Mouse (Mus musculus): ENCODE results near the gene Adcy6. TPM values are rescaled to one million over a fixed set of nuclear protein-coding genes. Genes with fewer than 3 reads are reported as not detected.

Gene Adcy6
- total and polyA plus RNA-seq, 3 experiments = 76.0 to 77.3 TPM; not detected in 1

DNA sequence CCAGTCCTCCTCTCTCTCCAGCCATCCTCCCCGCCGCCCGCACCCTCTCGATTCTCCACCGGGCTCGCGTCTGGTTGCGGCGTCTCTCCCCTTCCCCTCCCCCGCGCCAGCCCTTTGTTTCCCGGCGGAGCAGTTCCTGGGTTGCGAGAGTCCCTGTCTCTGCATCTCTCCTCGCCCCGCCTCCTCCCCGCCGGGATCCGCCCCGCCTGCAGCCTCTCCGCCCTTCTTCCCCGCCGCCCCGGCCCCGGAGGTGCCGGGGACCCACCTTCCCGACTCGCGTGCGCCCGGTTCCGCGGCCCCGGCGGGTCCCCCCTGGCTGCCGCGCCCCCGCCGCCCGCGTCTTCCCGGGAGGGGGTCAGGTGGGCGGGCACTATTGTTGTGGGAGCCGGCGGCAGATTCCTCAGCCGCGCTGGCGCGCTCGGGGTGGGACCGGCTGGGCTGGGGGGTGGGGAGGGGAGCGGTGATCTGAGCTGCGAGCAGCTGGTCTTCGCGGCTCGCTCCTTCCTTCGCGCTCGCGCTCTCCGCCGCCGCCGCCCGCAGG is 24.7 kb upstream of the Adcy6 start (continued):
- no peak for TF ChIP-seq CHD1 (IDR thresholded peaks at IDR 0.05; ENCODE audit: low read depth, low read length)
- TF ChIP-seq RCOR1 (IDR thresholded peaks at IDR 0.05; ENCODE audit: low read depth, low read length) = no peak
- TF ChIP-seq ZNF384 (IDR thresholded peaks at IDR 0.05; ENCODE audit: low read depth, low read length) = no peak
- no peak for TF ChIP-seq HCFC1 (IDR thresholded peaks at IDR 0.05; ENCODE audit: low read depth, low read length)
- 0 out of 2 replicates have a peak, but pooled peaks have one; percentile 19 for TF ChIP-seq MXI1 (IDR thresholded peaks at IDR 0.05; ENCODE audit: low read depth, low read length)
- TF ChIP-seq KAT2A (conservative IDR thresholded peaks at IDR 0.05; ENCODE audit: low read depth, low read length) = no peak

DNA sequence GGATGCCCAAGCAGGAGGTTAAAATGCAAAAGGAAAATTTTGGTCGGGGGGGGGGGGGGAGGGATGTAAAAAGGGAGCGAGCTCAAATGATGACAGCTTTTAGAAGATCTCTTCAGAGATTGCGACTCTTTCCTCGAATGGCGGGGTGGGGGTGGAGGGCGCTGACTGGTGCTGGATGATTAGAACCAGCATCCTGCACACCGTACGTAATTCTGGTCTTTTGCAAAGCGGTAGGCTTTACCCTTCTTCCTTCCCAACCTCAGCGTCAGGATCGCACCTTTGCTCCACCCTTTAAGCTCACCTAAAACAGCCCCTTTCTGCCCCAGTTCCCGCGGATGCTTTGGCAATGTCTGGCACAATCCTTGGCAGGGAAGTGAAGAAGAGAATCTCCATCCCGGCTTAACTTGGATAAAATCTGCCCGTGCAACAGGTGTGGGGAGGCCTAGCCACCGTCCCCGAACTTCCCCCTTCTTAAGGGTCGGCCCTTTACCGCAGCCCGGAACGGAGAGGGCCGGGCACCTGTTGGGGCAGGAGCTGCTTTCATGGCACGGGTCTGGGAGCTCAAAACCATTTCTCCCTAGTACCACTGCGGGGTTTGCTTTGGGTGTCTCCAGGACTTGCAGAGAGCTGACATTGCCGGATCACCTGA is 24.1 kb upstream of the Adcy6 start:
- peak overlapping the region; percentile 68 for H3K9ac ChIP-seq (ENCODE audit: control insufficient read depth, low read depth, low read length, poor library complexity, severe bottlenecking)
- H3K4me1 ChIP-seq (ENCODE audit: control insufficient read depth in 1 of 2, insufficient read depth in 2 of 2, low read length in 2 of 2) = peaks cover 0 to 17% of the 10 kb centered on the region in 2 experiments; a peak in 3 of 4 replicates
- no peak overlapping the region for H3K27ac ChIP-seq (ENCODE audit: control insufficient read depth, low read depth, low read length)
- peak overlapping the region; percentile 58 to 90 for H3K4me3 ChIP-seq (ENCODE audit: control insufficient read depth in 1 of 2, insufficient read depth in 1 of 2, low read depth in 2 of 2, low read length in 2 of 2)
- H3K9me3 ChIP-seq (replicated peaks; ENCODE audit: insufficient read depth, low read length) = no peaks in the 10 kb centered on the region
- H3K27me3 ChIP-seq (ENCODE audit: control insufficient read depth in 1 of 2, insufficient read depth in 2 of 2, low read length in 2 of 2) = peaks cover 2 to 4% of the 10 kb centered on the region in 2 experiments; a peak in 3 of 4 replicates
- no peak for DNase-seq (ENCODE audit: low read depth, low spot score)
- peaks cover 0 to 11% of the 10 kb centered on the region in 2 experiments; a peak in 2 of 4 replicates for H3K36me3 ChIP-seq (ENCODE audit: control insufficient read depth in 1 of 2, insufficient read depth in 2 of 2, low read length in 2 of 2)
- no peaks in the 10 kb centered on the region; the same call in 1 of the 2 replicates for H3K79me2 ChIP-seq (ENCODE audit: control insufficient read depth, insufficient read depth, low read length, poor library complexity)
- TF ChIP-seq MAZ (IDR thresholded peaks at IDR 0.05; ENCODE audit: low read depth, low read length) (0 out of 2 replicates have a peak, but pooled peaks have one; percentile 28), MEF2A (IDR thresholded peaks at IDR 0.05; ENCODE audit: extremely low read depth, insufficient replicate concordance, low read depth, low read length, poor library complexity, severe bottlenecking) (no peak), ELF1 (IDR thresholded peaks at IDR 0.05; ENCODE audit: low read depth, low read length) (0 out of 2 replicates have a peak, but pooled peaks have one; percentile 30), MAFK (IDR thresholded peaks at IDR 0.05; ENCODE audit: borderline replicate concordance, low read depth, low read length) (no peak), MYC (IDR thresholded peaks at IDR 0.05; ENCODE audit: low read depth, low read length) (0 out of 2 replicates have a peak, but pooled peaks have one; percentile 21), CTCF (IDR thresholded peaks at IDR 0.05 in 2 of 3, conservative IDR thresholded peaks at IDR 0.05 in 1 of 3; ENCODE audit: control insufficient read depth in 1 of 3, insufficient read depth in 1 of 3, low read depth in 2 of 3, low read length in 3 of 3, poor library complexity in 1 of 3, severe bottlenecking in 1 of 3) (no peak), CHD1 (IDR thresholded peaks at IDR 0.05; ENCODE audit: low read depth, low read length) (no peak), E2F4 (IDR thresholded peaks at IDR 0.05; ENCODE audit: borderline replicate concordance, low read depth, low read length) (no peak), RCOR1 (IDR thresholded peaks at IDR 0.05; ENCODE audit: low read depth, low read length) (no peak)

DNA sequence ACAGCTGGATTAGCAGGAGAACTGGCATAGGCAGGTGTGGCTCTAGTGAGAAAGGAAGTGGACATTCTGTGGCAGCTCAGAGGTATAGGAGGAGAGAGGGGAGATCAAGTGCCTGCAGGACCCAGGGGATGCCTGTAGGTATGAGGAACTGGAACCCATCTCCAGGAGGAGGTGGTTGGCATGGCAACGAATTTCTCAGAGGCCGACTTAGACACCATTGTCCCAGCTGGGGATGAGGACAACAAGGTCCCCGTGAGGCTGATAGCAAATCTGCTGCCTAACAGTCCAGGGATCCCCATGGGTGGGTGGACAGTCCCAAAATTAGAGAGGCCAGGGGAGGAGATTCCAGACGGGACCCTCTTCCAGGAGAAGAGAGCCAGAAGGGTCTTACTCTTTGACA is 23.0 kb upstream of the Adcy6 start:
- H3K9ac ChIP-seq (ENCODE audit: control insufficient read depth, low read depth, low read length, poor library complexity, severe bottlenecking) = no peak overlapping the region
- H3K4me1 ChIP-seq (ENCODE audit: control insufficient read depth in 1 of 2, insufficient read depth in 2 of 2, low read length in 2 of 2) = peaks cover 0 to 17% of the 10 kb centered on the region in 2 experiments; a peak in 3 of 4 replicates
- no peak overlapping the region for H3K4me3 ChIP-seq (ENCODE audit: control insufficient read depth in 1 of 2, insufficient read depth in 1 of 2, low read depth in 2 of 2, low read length in 2 of 2)
- peak; percentile 49 for DNase-seq (ENCODE audit: low read depth, low spot score)
- H3K9me3 ChIP-seq (replicated peaks; ENCODE audit: insufficient read depth, low read length) = no peaks in the 10 kb centered on the region
- 0 out of 2 replicates have a peak, but pooled peaks have one; percentile 20 for TF ChIP-seq SIN3A (IDR thresholded peaks at IDR 0.05; ENCODE audit: low read length)
- no peak for TF ChIP-seq TCF12 (IDR thresholded peaks at IDR 0.05; ENCODE audit: low read depth, low read length)
- no peaks in the 10 kb centered on the region; the same call in 1 of the 2 replicates for H3K79me2 ChIP-seq (ENCODE audit: control insufficient read depth, insufficient read depth, low read length, poor library complexity)
- H3K36me3 ChIP-seq (ENCODE audit: control insufficient read depth in 1 of 2, insufficient read depth in 2 of 2, low read length in 2 of 2) = peaks cover 0 to 11% of the 10 kb centered on the region in 2 experiments; a peak in 2 of 4 replicates
- H3K27me3 ChIP-seq (ENCODE audit: control insufficient read depth in 1 of 2, insufficient read depth in 2 of 2, low read length in 2 of 2) = peaks cover 7 to 13% of the 10 kb centered on the region in 2 experiments
- H3K27ac ChIP-seq (ENCODE audit: control insufficient read depth, low read depth, low read length) = no peak overlapping the region
